Mouse (Mus musculus) stomach, embryonic 16.5 days (tissue): ENCODE results near the gene Rnf216. TPM values are rescaled to one million over a fixed set of nuclear protein-coding genes. Genes with fewer than 3 reads are reported as not detected.

Source experiments
- ATAC-seq: fragments of 200-750 bp; cut with Nextera tagmentation; 2 replicates; pipeline ENCODE4 v1.8.0; 2017; ENCODE audit warnings: moderate number of reproducible peaks, moderate TSS enrichment; ENCODE audit not compliant: insufficient read depth, low FRiP score
- H3K27ac ChIP-seq: fragments of 300-500 bp; sonication (generic); 2 replicates; pipeline ENCODE4 v1.5.1; 2014; ENCODE audit warnings: low read length
- H3K27me3 ChIP-seq: fragments of 300-500 bp; sonication (generic); 2 replicates; pipeline ENCODE4 v1.6.1; 2014; ENCODE audit warnings: low read length, control low read depth, mixed read lengths; ENCODE audit not compliant: control insufficient read depth, insufficient read depth
- H3K36me3 ChIP-seq: fragments of 300-500 bp; sonication (generic); 2 replicates; pipeline ENCODE4 v1.6.1; 2014; ENCODE audit warnings: low read length; ENCODE audit not compliant: control insufficient read depth, insufficient read depth
- H3K4me1 ChIP-seq: fragments of 300-500 bp; sonication (generic); 2 replicates; pipeline ENCODE4 v1.6.1; 2014; ENCODE audit warnings: low read length, control low read depth, mixed read lengths; ENCODE audit not compliant: control insufficient read depth, insufficient read depth
- H3K4me2 ChIP-seq: fragments of 300-500 bp; sonication (generic); 2 replicates; pipeline ENCODE4 v1.6.1; 2014; ENCODE audit warnings: low read depth, low read length, mixed read lengths
- H3K4me3 ChIP-seq: fragments of 300-500 bp; sonication (generic); replicated peaks from 2 replicates; pipeline ENCODE4 v1.5.1; 2014; ENCODE audit warnings: mild to moderate bottlenecking, low read length
- H3K9ac ChIP-seq: fragments of 300-500 bp; sonication (generic); 2 replicates; pipeline ENCODE4 v1.6.1; 2014; ENCODE audit warnings: low read length
- H3K9me3 ChIP-seq: fragments of 300-500 bp; sonication (generic); replicated peaks from 2 replicates; pipeline ENCODE4 v1.6.1; 2016; ENCODE audit warnings: low read length, control low read depth; ENCODE audit not compliant: control insufficient read depth
- WGBS: fragments of 180-500 bp; shearing (Covaris S2); extraction: QIAGEN DNeasy Blood & Tissue Kit; methylation state at CpG from one replicate; pipeline ENCODE4 v1.1.7; 2014; 5-methylcytosine and 5-hydroxymethylcytosine counted together
- polyA plus RNA-seq: library from polyadenylated mRNA; unstranded; fragments of >200 nt; fragmentation: Nextera tagmentation; extraction: Ambion mirVana; gene quantifications from 2 replicates; pipeline ENCODE4 v1.2.1, GENCODE M21; 2015

Gene Rnf216
- polyA plus RNA-seq, result 35.1 and 35.6 TPM in 2 replicates

GRCm38 (mm10) chr5:143112281-143113246 is at the start of gene Rnf216:
TSS of gene Rnf216 (minus strand) at chr5:143112994.
- Histone ChIP-seq H3K9ac (peak within 1 kb of the TSS; percentile 92), H3K4me1 (peaks cover 11% of the 10 kb centered on the region), H3K36me3 (no peaks in the 10 kb centered on the region), H3K4me3 (peak within 1 kb of the TSS; percentile 68), H3K27me3 (no peaks in the 10 kb centered on the region), H3K4me2 (peak within 1 kb of the TSS; percentile 73), H3K27ac (peak within 1 kb of the TSS; percentile 93), H3K9me3 (no peaks in the 10 kb centered on the region)
- ATAC-seq, result peak; percentile 95
- WGBS, result 1% methylated on average over 91 of the region's 110 CpGs

GRCm38 (mm10) chr5:143155534-143155933 is 42.7 kb upstream of the Rnf216 start:
- WGBS, result 79% methylated on average over 3 of the region's 3 CpGs
- H3K9ac ChIP-seq, result no peak overlapping the region
- H3K36me3 ChIP-seq, result no peaks in the 10 kb centered on the region
- no peak overlapping the region for H3K27ac ChIP-seq
- H3K4me3 ChIP-seq, result no peak overlapping the region
- no peak for ATAC-seq
- H3K4me1 ChIP-seq, result no peaks in the 10 kb centered on the region
- H3K9me3 ChIP-seq, result no peaks in the 10 kb centered on the region
- H3K4me2 ChIP-seq, result no peak overlapping the region
- peaks cover 21% of the 10 kb centered on the region for H3K27me3 ChIP-seq

- peaks cover 12% of the 10 kb centered on the region for H3K27me3 ChIP-seq
- ATAC-seq, result no peak
- H3K27ac ChIP-seq, result no peak overlapping the region
- H3K9me3 ChIP-seq, result no peaks in the 10 kb centered on the region; the same call in 1 of the 2 replicates
- no peak overlapping the region for H3K9ac ChIP-seq
- WGBS, result 85% methylated on average over 10 of the region's 10 CpGs
- H3K4me1 ChIP-seq, result no peaks in the 10 kb centered on the region
- H3K4me2 ChIP-seq, result no peak overlapping the region
- H3K36me3 ChIP-seq, result no peaks in the 10 kb centered on the region
- H3K4me3 ChIP-seq, result no peak overlapping the region
Measured at GRCm38 (mm10) chr5:143153756-143154155, 41.0 kb upstream of the Rnf216 start.

DNA sequence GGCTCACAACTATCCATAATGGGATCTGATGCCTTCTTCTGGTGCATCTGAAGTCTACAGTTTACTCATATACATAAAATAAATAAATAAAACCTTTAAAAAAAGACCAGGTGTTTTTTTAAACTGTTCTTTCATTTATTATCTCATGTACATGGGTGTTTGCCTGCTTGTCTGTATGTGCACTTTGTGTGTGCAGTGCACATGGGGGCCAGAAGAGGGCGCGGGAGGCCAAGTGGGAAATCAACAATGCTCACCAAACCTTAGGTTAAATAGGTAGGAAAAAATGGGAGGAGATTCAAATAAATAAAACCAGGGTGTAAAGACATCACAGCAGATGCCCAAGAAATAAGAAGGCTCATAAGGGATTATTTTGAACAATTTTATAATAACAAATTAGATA is 37.2 kb upstream of the Rnf216 start:
- no peaks in the 10 kb centered on the region for H3K4me1 ChIP-seq

DNA sequence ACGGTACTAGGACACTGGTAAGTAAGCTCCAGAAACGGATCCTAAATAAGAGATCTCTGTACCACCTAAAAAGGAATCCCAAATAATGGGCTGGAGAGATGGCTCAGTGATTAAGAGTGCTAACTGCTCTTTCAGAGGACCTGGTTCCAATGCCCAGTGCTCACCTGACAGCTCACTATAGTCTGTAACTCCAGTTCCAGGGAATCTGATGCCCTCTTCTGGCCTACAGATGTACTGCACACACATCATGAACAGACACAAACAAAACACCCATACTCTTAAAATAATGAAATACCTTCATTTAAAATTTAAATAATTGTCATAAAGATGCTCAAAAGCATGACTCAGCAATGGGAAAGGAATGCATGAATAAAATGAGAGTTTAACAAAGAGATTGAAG is 36.7 kb upstream of the Rnf216 start:
- Histone ChIP-seq H3K4me1 (no peaks in the 10 kb centered on the region), H3K27me3 (no peaks in the 10 kb centered on the region), H3K36me3 (no peaks in the 10 kb centered on the region), H3K4me2 (no peak overlapping the region), H3K4me3 (no peak overlapping the region), H3K9me3 (no peaks in the 10 kb centered on the region; the same call in 1 of the 2 replicates), H3K9ac (no peak overlapping the region), H3K27ac (no peak overlapping the region)
- ATAC-seq, result no peak
- 87% methylated on average over 2 of the region's 2 CpGs for WGBS

More for the DNA sequence above, 37.2 kb upstream of the Rnf216 start:
- Histone ChIP-seq H3K9ac (no peak overlapping the region), H3K4me2 (no peak overlapping the region), H3K36me3 (no peaks in the 10 kb centered on the region), H3K9me3 (no peaks in the 10 kb centered on the region; the same call in 1 of the 2 replicates), H3K4me3 (no peak overlapping the region), H3K27ac (no peak overlapping the region), H3K27me3 (no peaks in the 10 kb centered on the region)
- WGBS, result 78% methylated on average over 2 of the region's 2 CpGs
- ATAC-seq, result no peak

GRCm38 (mm10) chr5:143148661-143149060 is 35.9 kb upstream of the Rnf216 start:
- H3K4me3 ChIP-seq, result no peak overlapping the region
- H3K9me3 ChIP-seq, result no peaks in the 10 kb centered on the region; the same call in 1 of the 2 replicates
- H3K27me3 ChIP-seq, result no peaks in the 10 kb centered on the region
- 78% methylated on average over 5 of the region's 5 CpGs for WGBS
- no peak overlapping the region for H3K4me2 ChIP-seq
- H3K9ac ChIP-seq, result no peak overlapping the region
- no peaks in the 10 kb centered on the region for H3K4me1 ChIP-seq
- H3K27ac ChIP-seq, result no peak overlapping the region
- no peaks in the 10 kb centered on the region for H3K36me3 ChIP-seq
- no peak for ATAC-seq

- WGBS, result 77% methylated on average over 3 of the region's 3 CpGs
- Histone ChIP-seq H3K9ac (no peak within 1 kb of the TSS), H3K36me3 (no peaks in the 10 kb centered on the region), H3K9me3 (no peaks in the 10 kb centered on the region; the same call in 1 of the 2 replicates), H3K4me2 (no peak within 1 kb of the TSS), H3K27me3 (no peaks in the 10 kb centered on the region), H3K4me1 (no peaks in the 10 kb centered on the region), H3K27ac (no peak within 1 kb of the TSS), H3K4me3 (no peak within 1 kb of the TSS)
- ATAC-seq, result no peak
Measured at GRCm38 (mm10) chr5:143147481-143147880, 34.7 kb upstream of the Rnf216 start, which contains the start of gene Olfr718-ps1. TSS of gene Olfr718-ps1 (minus strand) at chr5:143147581.

GRCm38 (mm10) chr5:143137580-143137979 is 24.8 kb upstream of the Rnf216 start:
- Histone ChIP-seq H3K4me1 (no peaks in the 10 kb centered on the region), H3K27ac (no peak overlapping the region), H3K9ac (no peak overlapping the region), H3K4me3 (no peak overlapping the region), H3K27me3 (no peaks in the 10 kb centered on the region), H3K4me2 (no peak overlapping the region), H3K9me3 (no peaks in the 10 kb centered on the region), H3K36me3 (no peaks in the 10 kb centered on the region)
- ATAC-seq, result no peak
- 85% methylated on average over 13 of the region's 13 CpGs for WGBS

DNA sequence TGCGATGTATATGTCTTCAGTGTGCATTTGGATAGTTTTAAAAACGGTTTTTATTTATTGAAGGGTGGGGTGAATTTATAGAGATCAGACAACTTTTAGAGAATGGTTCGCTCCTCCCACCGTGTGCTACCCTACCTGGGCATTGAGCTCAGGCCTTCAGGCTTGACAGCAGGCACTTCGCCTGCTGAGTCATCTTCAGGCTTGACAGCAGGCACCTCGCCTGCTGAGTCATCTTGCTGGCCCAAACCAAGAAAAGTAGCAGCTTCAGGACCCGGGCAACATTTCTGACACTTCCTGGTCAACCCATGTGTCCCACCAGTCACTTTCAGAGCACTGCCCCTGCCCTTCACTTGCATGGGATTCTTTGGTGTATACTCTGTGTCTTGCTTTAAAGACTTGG is 22.2 kb upstream of the Rnf216 start:
- WGBS, result 86% methylated on average over 7 of the region's 7 CpGs
- ATAC-seq, result no peak

More for the DNA sequence above, 22.2 kb upstream of the Rnf216 start:
- Histone ChIP-seq H3K4me1 (no peaks in the 10 kb centered on the region), H3K36me3 (no peaks in the 10 kb centered on the region), H3K4me2 (no peak overlapping the region), H3K27me3 (no peaks in the 10 kb centered on the region), H3K9me3 (no peaks in the 10 kb centered on the region), H3K4me3 (no peak overlapping the region), H3K27ac (no peak overlapping the region), H3K9ac (no peak overlapping the region)
